Mouse (Mus musculus): Measurements from ENCODE around the gene 4931422A03Rik. TPM values are rescaled to one million over a fixed set of nuclear protein-coding genes. Genes with fewer than 3 reads are reported as not detected.
"Not testable (repeated sequence)": the region's sequence is repeated elsewhere in the genome, so short reads cannot be mapped to it uniquely, and the experiment has no call there.

Gene 4931422A03Rik
- polyA plus RNA-seq, 1 experiment from 2014 or later: 3.3 TPM

DNA sequence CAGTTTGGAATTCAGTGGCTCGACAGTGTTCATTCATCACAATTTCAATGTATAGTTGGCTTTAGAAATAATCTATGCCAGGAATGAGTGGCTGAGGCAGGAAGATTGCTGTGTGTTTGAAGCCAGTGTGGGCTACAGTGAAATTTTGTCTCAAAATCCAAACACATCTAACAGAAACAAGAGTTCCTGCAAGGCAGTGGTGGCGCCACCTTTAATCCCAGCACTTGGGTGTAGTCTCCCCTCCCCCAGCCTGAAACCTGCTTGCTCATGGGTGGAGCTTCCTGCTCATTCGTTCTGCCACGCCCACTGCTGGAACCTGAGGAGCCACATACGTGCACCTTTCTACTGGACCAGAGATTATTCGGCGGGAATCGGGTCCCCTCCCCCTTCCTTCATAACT is 40.6 kb downstream of the 4931422A03Rik start:
- H3K27ac ChIP-seq (ENCODE audit: low read depth, low read length); H3K9ac ChIP-seq (replicated peaks; ENCODE audit: low read depth, low read length); H3K9me3 ChIP-seq (ENCODE audit: control insufficient read depth, low read length); H3K27me3 ChIP-seq (ENCODE audit: control insufficient read depth, insufficient read depth, low read length); H3K4me3 ChIP-seq (ENCODE audit: low read depth, low read length); H3K36me3 ChIP-seq (ENCODE audit: control insufficient read depth, insufficient read depth, low read length); H3K4me2 ChIP-seq (ENCODE audit: low read depth, low read length); H3K4me1 ChIP-seq (ENCODE audit: control insufficient read depth, insufficient read depth, low read length); ATAC-seq (ENCODE audit: low read depth): not testable (repeated sequence)
- WGBS: 73% methylated on average over 5 of the region's 8 CpGs

DNA sequence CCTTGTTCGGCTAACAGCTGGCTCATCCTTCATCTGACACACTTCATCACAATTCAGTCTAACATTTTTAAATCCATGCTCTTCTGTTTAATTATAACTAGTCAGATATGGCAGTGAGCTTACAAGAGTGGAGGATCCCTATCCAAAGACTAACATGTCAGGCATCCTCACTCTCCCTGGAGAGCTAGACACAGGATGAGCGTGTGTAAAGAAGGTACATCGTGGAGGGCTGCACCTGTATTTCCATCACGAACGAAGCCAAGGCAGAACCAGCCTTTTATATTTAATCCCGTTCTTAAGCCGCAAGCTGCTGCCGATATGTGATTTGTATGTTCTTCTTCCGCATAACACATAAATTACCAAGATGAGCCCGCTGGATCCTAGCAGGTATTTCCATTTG is 45.0 kb downstream of the 4931422A03Rik start:
- Histone ChIP-seq H3K27me3 (ENCODE audit: control insufficient read depth, insufficient read depth, low read length) (no peaks in the 10 kb centered on the region), H3K9me3 (ENCODE audit: control insufficient read depth, low read length) (no peaks in the 10 kb centered on the region), H3K4me3 (ENCODE audit: low read depth, low read length) (no peak overlapping the region), H3K4me2 (ENCODE audit: low read depth, low read length) (no peak overlapping the region), H3K9ac (replicated peaks; ENCODE audit: low read depth, low read length) (no peak overlapping the region), H3K4me1 (ENCODE audit: control insufficient read depth, insufficient read depth, low read length) (0 out of 2 replicates have a peak, but pooled peaks cover 3% of the 10 kb centered on the region), H3K27ac (ENCODE audit: low read depth, low read length) (no peak overlapping the region), H3K36me3 (ENCODE audit: control insufficient read depth, insufficient read depth, low read length) (no peaks in the 10 kb centered on the region; the same call in 1 of the 2 replicates)
- WGBS: 76% methylated on average over 10 of the region's 10 CpGs
- ATAC-seq (ENCODE audit: low read depth): no peak

DNA sequence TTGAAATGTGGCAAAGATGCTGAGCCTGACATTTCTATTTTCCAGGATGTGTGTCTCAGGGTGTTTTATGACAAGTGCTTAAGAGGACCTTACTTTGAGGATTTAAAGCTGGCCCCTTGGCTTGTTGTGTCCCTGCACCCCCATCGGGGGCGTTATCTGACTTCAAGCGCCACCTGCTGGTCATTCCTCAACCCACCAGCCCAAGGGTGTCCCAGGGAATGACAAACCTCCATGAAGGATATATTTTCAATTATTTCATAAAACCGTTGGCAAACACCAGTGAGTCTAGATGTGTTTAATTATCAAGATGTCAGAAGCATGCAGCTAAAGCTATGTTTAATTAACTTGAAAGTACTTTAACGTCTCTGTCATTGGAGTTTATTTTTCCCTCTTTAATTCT is 45.9 kb downstream of the 4931422A03Rik start:
- Histone ChIP-seq H3K4me1 (ENCODE audit: control insufficient read depth, insufficient read depth, low read length) (peaks cover 11% of the 10 kb centered on the region), H3K9me3 (ENCODE audit: control insufficient read depth, low read length) (no peaks in the 10 kb centered on the region), H3K4me3 (ENCODE audit: low read depth, low read length) (no peak overlapping the region), H3K27me3 (ENCODE audit: control insufficient read depth, insufficient read depth, low read length) (no peaks in the 10 kb centered on the region), H3K27ac (ENCODE audit: low read depth, low read length) (no peak overlapping the region), H3K36me3 (ENCODE audit: control insufficient read depth, insufficient read depth, low read length) (no peaks in the 10 kb centered on the region; the same call in 1 of the 2 replicates), H3K9ac (replicated peaks; ENCODE audit: low read depth, low read length) (no peak overlapping the region), H3K4me2 (ENCODE audit: low read depth, low read length) (no peak overlapping the region)
- ATAC-seq (ENCODE audit: low read depth): peak; percentile 86
- WGBS: 9% methylated on average over 5 of the region's 5 CpGs

DNA sequence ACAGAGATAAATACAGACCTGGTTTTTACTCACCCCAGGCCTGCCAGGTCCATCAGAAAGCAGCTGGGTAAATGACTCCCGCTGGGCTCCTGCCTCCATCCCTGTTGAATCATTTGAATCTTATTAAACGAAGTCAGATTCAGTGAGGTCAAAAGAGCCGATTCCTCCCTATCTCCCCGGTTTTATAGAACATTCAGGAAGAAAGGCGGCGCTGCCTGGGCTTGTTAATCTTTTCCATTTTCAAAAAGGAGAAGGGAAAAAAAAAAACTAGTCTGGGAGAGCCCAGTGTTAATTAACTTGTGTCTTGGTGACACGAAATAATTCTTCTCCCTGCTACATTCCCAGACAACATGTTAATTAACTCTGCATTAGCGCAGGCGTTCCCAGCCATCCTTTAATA is 50.4 kb downstream of the 4931422A03Rik start:
- no peak overlapping the region for H3K4me3 ChIP-seq (ENCODE audit: low read depth, low read length)
- 25% methylated on average over 9 of the region's 9 CpGs for WGBS
- H3K9ac ChIP-seq (replicated peaks; ENCODE audit: low read depth, low read length): no peak overlapping the region
- no peak for ATAC-seq (ENCODE audit: low read depth)
- H3K4me2 ChIP-seq (ENCODE audit: low read depth, low read length): no peak overlapping the region
- no peak overlapping the region for H3K27ac ChIP-seq (ENCODE audit: low read depth, low read length)
- H3K4me1 ChIP-seq (ENCODE audit: control insufficient read depth, insufficient read depth, low read length): peaks cover 11% of the 10 kb centered on the region
- no peaks in the 10 kb centered on the region for H3K9me3 ChIP-seq (ENCODE audit: control insufficient read depth, low read length)
- no peaks in the 10 kb centered on the region for H3K27me3 ChIP-seq (ENCODE audit: control insufficient read depth, insufficient read depth, low read length)
- no peaks in the 10 kb centered on the region; the same call in 1 of the 2 replicates for H3K36me3 ChIP-seq (ENCODE audit: control insufficient read depth, insufficient read depth, low read length)

GRCm38 (mm10) chr2:103977216-103977615 is 50.9 kb downstream of the 4931422A03Rik start:
- no peak overlapping the region for H3K9ac ChIP-seq (replicated peaks; ENCODE audit: low read depth, low read length)
- H3K4me1 ChIP-seq (ENCODE audit: control insufficient read depth, insufficient read depth, low read length): peaks cover 11% of the 10 kb centered on the region
- H3K27ac ChIP-seq (ENCODE audit: low read depth, low read length): no peak overlapping the region
- H3K4me2 ChIP-seq (ENCODE audit: low read depth, low read length): no peak overlapping the region
- ATAC-seq (ENCODE audit: low read depth): no peak
- WGBS: 54% methylated on average over 8 of the region's 8 CpGs
- no peaks in the 10 kb centered on the region for H3K27me3 ChIP-seq (ENCODE audit: control insufficient read depth, insufficient read depth, low read length)
- no peak overlapping the region for H3K4me3 ChIP-seq (ENCODE audit: low read depth, low read length)
- H3K36me3 ChIP-seq (ENCODE audit: control insufficient read depth, insufficient read depth, low read length): no peaks in the 10 kb centered on the region; the same call in 1 of the 2 replicates
- no peaks in the 10 kb centered on the region for H3K9me3 ChIP-seq (ENCODE audit: control insufficient read depth, low read length)

DNA sequence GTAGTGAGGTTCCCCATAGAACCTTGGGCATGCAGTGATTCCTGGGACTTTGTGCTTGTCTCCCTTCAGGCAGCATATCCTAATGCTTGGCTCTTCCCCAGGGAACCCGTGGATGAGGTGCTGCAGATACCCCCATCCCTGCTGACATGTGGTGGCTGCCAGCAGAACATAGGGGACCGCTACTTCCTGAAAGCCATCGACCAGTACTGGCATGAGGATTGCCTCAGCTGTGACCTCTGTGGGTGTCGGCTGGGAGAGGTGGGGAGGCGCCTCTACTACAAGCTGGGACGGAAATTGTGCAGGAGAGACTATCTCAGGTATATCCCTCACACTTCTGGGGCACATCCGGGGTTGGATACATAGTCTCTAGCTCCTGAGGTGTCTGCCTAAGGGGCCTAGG is 52.3 kb downstream of the 4931422A03Rik start:
- H3K27ac ChIP-seq (ENCODE audit: low read depth, low read length): no peak overlapping the region
- WGBS: 90% methylated on average over 7 of the region's 7 CpGs
- no peaks in the 10 kb centered on the region for H3K9me3 ChIP-seq (ENCODE audit: control insufficient read depth, low read length)
- no peak overlapping the region for H3K4me2 ChIP-seq (ENCODE audit: low read depth, low read length)
- no peak for ATAC-seq (ENCODE audit: low read depth)
- H3K9ac ChIP-seq (replicated peaks; ENCODE audit: low read depth, low read length): no peak overlapping the region
- no peaks in the 10 kb centered on the region; the same call in 1 of the 2 replicates for H3K36me3 ChIP-seq (ENCODE audit: control insufficient read depth, insufficient read depth, low read length)
- H3K4me1 ChIP-seq (ENCODE audit: control insufficient read depth, insufficient read depth, low read length): peaks cover 15% of the 10 kb centered on the region
- H3K4me3 ChIP-seq (ENCODE audit: low read depth, low read length): no peak overlapping the region
- H3K27me3 ChIP-seq (ENCODE audit: control insufficient read depth, insufficient read depth, low read length): no peaks in the 10 kb centered on the region; the same call in 1 of the 2 replicates

DNA sequence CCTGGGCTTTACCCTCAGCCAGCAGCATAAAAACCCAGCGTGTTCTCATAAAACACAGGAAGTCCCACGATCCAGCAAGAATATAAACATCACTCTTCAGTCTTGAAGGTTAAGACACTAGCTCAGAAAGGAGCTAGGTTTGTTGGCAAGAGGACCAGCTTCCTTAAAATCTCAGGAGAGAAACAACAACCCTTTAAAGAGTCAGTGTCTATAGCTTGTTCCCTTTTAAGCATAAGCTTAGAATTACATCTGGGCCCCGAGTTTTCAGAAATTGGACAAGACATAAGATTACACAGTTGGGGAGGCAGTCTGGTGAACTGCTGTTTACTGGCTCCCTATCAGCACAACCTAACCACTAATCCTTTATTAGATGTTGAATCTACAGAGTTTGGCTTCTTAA is 56.3 kb downstream of the 4931422A03Rik start:
- H3K36me3 ChIP-seq (ENCODE audit: control insufficient read depth, insufficient read depth, low read length): no peaks in the 10 kb centered on the region
- WGBS: 15% methylated on average over 3 of the region's 3 CpGs
- no peaks in the 10 kb centered on the region; the same call in 1 of the 2 replicates for H3K27me3 ChIP-seq (ENCODE audit: control insufficient read depth, insufficient read depth, low read length)
- peak overlapping the region; percentile 98 for H3K9ac ChIP-seq (replicated peaks; ENCODE audit: low read depth, low read length)
- ATAC-seq (ENCODE audit: low read depth): no peak
- peak overlapping the region; percentile 76 for H3K4me3 ChIP-seq (ENCODE audit: low read depth, low read length)
- H3K4me1 ChIP-seq (ENCODE audit: control insufficient read depth, insufficient read depth, low read length): peaks cover 4% of the 10 kb centered on the region; the same call in 1 of the 2 replicates
- H3K9me3 ChIP-seq (ENCODE audit: control insufficient read depth, low read length): no peaks in the 10 kb centered on the region
- no peak overlapping the region for H3K27ac ChIP-seq (ENCODE audit: low read depth, low read length)
- peak overlapping the region; percentile 91 for H3K4me2 ChIP-seq (ENCODE audit: low read depth, low read length)

DNA sequence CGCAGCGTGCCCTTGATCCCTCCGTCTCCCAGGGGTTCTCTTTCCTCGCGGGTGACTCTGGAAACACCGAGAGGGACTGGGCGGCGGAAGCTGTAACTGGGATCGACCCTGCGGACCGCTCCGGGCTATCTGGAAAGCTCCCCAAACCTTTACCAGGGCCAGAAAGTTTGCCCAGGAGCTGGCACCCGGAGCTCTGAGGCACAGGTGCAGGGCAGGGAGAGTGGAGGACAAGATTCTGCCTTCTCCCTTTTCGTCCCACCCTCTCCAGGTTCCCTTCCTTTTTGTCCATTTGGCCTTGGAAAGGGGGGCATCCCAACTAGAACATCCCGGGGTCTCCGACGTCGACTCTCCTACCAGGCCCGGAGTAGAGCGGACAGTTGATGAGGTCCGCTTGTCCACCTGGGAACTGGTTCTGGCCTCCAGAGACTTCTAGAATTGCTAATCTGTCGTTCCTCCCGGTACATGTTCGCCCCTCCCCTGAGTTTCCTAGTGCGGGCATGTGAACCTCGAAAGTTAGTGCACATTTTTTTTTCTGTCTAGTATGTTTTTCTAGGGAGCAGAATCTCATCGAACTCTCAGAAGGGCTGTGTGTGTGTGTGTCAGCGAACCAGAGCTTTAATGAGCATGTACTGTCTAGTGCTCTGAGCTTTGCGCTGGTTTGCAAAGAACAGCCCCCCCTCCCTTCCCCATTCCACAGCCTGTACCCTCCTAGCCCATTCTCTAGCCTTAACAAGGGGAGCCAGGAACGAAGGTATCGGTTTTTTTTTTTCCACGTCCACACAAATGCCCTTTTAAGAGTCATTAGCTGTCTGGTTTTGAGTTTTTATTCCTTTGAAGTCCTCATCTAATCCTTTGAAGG is 57.1 kb downstream of the 4931422A03Rik start:
- Histone ChIP-seq H3K27ac (ENCODE audit: low read depth, low read length) (peak overlapping the region; percentile 96), H3K4me2 (ENCODE audit: low read depth, low read length) (peak overlapping the region; percentile 91), H3K4me1 (ENCODE audit: control insufficient read depth, insufficient read depth, low read length) (peaks cover 4% of the 10 kb centered on the region; the same call in 1 of the 2 replicates), H3K36me3 (ENCODE audit: control insufficient read depth, insufficient read depth, low read length) (no peaks in the 10 kb centered on the region), H3K9me3 (ENCODE audit: control insufficient read depth, low read length) (no peaks in the 10 kb centered on the region), H3K9ac (replicated peaks; ENCODE audit: low read depth, low read length) (peak overlapping the region; percentile 98), H3K4me3 (ENCODE audit: low read depth, low read length) (peak overlapping the region; percentile 76), H3K27me3 (ENCODE audit: control insufficient read depth, insufficient read depth, low read length) (no peaks in the 10 kb centered on the region; the same call in 1 of the 2 replicates)
- ATAC-seq (ENCODE audit: low read depth): peak; percentile 26
- WGBS: 2% methylated on average over 32 of the region's 32 CpGs

All from neural tube, embryonic 14.5 days (tissue).